Mouse (Mus musculus): ENCODE measurements around the gene Gal3st4. TPM values are rescaled to one million over a fixed set of nuclear protein-coding genes. Genes with fewer than 3 reads are reported as not detected.

Gal3st4 gene
- polyA plus RNA-seq, 1 experiment, result 0.06 TPM

- DNase-seq (ENCODE audit: low read depth in 1 of 2, low spot score in 2 of 2), result no peak
- H3K27me3 ChIP-seq (ENCODE audit: control insufficient read depth, insufficient read depth, low read length), result peaks cover 1% of the 10 kb centered on the region; the same call in 1 of the 2 replicates
These were observed 1.5 kb upstream of the Gal3st4 start for GRCm38 (mm10) chr5:138274186-138274585.

GRCm38 (mm10) chr5:138271232-138271631 lies 1.4 kb downstream of the Gal3st4 start:
- no peak overlapping the region for H3K4me3 ChIP-seq (ENCODE audit: extremely low read depth, insufficient read depth, insufficient read length)
- no peak overlapping the region for H3K27ac ChIP-seq (ENCODE audit: insufficient read depth, low read length)
- TF ChIP-seq CTCF (IDR thresholded peaks at IDR 0.05; ENCODE audit: extremely low read depth, insufficient read depth, insufficient read length, insufficient replicate concordance) (no peak), POLR2A (IDR thresholded peaks at IDR 0.05; ENCODE audit: low read depth, low read length) (no peak)
- peaks cover under 1% of the 10 kb centered on the region; the same call in 1 of the 2 replicates for H3K36me3 ChIP-seq (ENCODE audit: control insufficient read depth, insufficient read depth, low read length)
- H3K27me3 ChIP-seq (ENCODE audit: control insufficient read depth, insufficient read depth, low read length), result peaks cover 1% of the 10 kb centered on the region; the same call in 1 of the 2 replicates
- no peaks in the 10 kb centered on the region for H3K4me1 ChIP-seq (ENCODE audit: control insufficient read depth, insufficient read depth, insufficient read length)
- WGBS, result 64% methylated on average over 3 of the region's 3 CpGs
- DNase-seq (ENCODE audit: low read depth in 1 of 2, low spot score in 2 of 2), result no peak

More at GRCm38 (mm10) chr5:138274186-138274585, 1.5 kb upstream of the Gal3st4 start:
- no peaks in the 10 kb centered on the region for H3K36me3 ChIP-seq (ENCODE audit: control insufficient read depth, insufficient read depth, low read length)
- H3K27ac ChIP-seq (ENCODE audit: insufficient read depth, low read length), result no peak overlapping the region
- no peaks in the 10 kb centered on the region for H3K4me1 ChIP-seq (ENCODE audit: control insufficient read depth, insufficient read depth, insufficient read length)
- WGBS, result 81% methylated on average over 8 of the region's 8 CpGs
- no peak for TF ChIP-seq CTCF (IDR thresholded peaks at IDR 0.05; ENCODE audit: extremely low read depth, insufficient read depth, insufficient read length, insufficient replicate concordance)
- TF ChIP-seq POLR2A (IDR thresholded peaks at IDR 0.05; ENCODE audit: low read depth, low read length), result no peak
- H3K4me3 ChIP-seq (ENCODE audit: extremely low read depth, insufficient read depth, insufficient read length), result no peak overlapping the region

- Histone ChIP-seq H3K27ac (ENCODE audit: insufficient read depth, low read length) (no peak overlapping the region), H3K36me3 (ENCODE audit: control insufficient read depth, insufficient read depth, low read length) (peaks cover 1% of the 10 kb centered on the region; the same call in 1 of the 2 replicates), H3K4me3 (ENCODE audit: extremely low read depth, insufficient read depth, insufficient read length) (no peak overlapping the region), H3K4me1 (ENCODE audit: control insufficient read depth, insufficient read depth, insufficient read length) (peaks cover 5% of the 10 kb centered on the region; the same call in 1 of the 2 replicates), H3K27me3 (ENCODE audit: control insufficient read depth, insufficient read depth, low read length) (peaks cover 1% of the 10 kb centered on the region; the same call in 1 of the 2 replicates)
- whole genome bisulfite sequencing, result 87% methylated on average over 4 of the region's 4 CpGs
- DNase-seq (ENCODE audit: low read depth in 1 of 2, low spot score in 2 of 2), result no peak
- TF ChIP-seq CTCF (IDR thresholded peaks at IDR 0.05; ENCODE audit: extremely low read depth, insufficient read depth, insufficient read length, insufficient replicate concordance) (no peak), POLR2A (IDR thresholded peaks at IDR 0.05; ENCODE audit: low read depth, low read length) (no peak)
These were observed 3.7 kb downstream of the Gal3st4 start for GRCm38 (mm10) chr5:138268980-138269379.

GRCm38 (mm10) chr5:138267114-138267513 lies 5.5 kb downstream of the Gal3st4 start:
- Histone ChIP-seq H3K27me3 (ENCODE audit: control insufficient read depth, insufficient read depth, low read length) (0 out of 2 replicates have a peak, but pooled peaks cover 1% of the 10 kb centered on the region), H3K27ac (ENCODE audit: insufficient read depth, low read length) (no peak overlapping the region), H3K4me3 (ENCODE audit: extremely low read depth, insufficient read depth, insufficient read length) (no peak overlapping the region), H3K4me1 (ENCODE audit: control insufficient read depth, insufficient read depth, insufficient read length) (peaks cover 16% of the 10 kb centered on the region; the same call in 1 of the 2 replicates), H3K36me3 (ENCODE audit: control insufficient read depth, insufficient read depth, low read length) (peaks cover 1% of the 10 kb centered on the region; the same call in 1 of the 2 replicates)
- TF ChIP-seq CTCF (IDR thresholded peaks at IDR 0.05; ENCODE audit: extremely low read depth, insufficient read depth, insufficient read length, insufficient replicate concordance), result no peak
- WGBS, result 94% methylated on average over 3 of the region's 3 CpGs
- DNase-seq (ENCODE audit: low read depth in 1 of 2, low spot score in 2 of 2), result no peak

- Histone ChIP-seq H3K4me3 (ENCODE audit: extremely low read depth, insufficient read depth, insufficient read length) (no peak overlapping the region), H3K4me1 (ENCODE audit: control insufficient read depth, insufficient read depth, insufficient read length) (peaks cover 17% of the 10 kb centered on the region; the same call in 1 of the 2 replicates), H3K27ac (ENCODE audit: insufficient read depth, low read length) (no peak overlapping the region), H3K36me3 (ENCODE audit: control insufficient read depth, insufficient read depth, low read length) (peaks cover 8% of the 10 kb centered on the region), H3K27me3 (ENCODE audit: control insufficient read depth, insufficient read depth, low read length) (no peaks in the 10 kb centered on the region)
- 95% methylated on average over 4 of the region's 4 CpGs for WGBS
- no peak for DNase-seq (ENCODE audit: low read depth in 1 of 2, low spot score in 2 of 2)
- TF ChIP-seq CTCF (IDR thresholded peaks at IDR 0.05; ENCODE audit: extremely low read depth, insufficient read depth, insufficient read length, insufficient replicate concordance), result no peak
- no peak for TF ChIP-seq POLR2A (IDR thresholded peaks at IDR 0.05; ENCODE audit: low read depth, low read length)
These were observed 6.9 kb downstream of the Gal3st4 start for GRCm38 (mm10) chr5:138265712-138266111.

GRCm38 (mm10) chr5:138264207-138264578 lies 8.4 kb downstream of the Gal3st4 start:
- TF ChIP-seq POLR2A (IDR thresholded peaks at IDR 0.05; ENCODE audit: low read depth, low read length) (no peak), CTCF (IDR thresholded peaks at IDR 0.05; ENCODE audit: extremely low read depth, insufficient read depth, insufficient read length, insufficient replicate concordance) (no peak)
- Histone ChIP-seq H3K4me1 (ENCODE audit: control insufficient read depth, insufficient read depth, insufficient read length) (peaks cover 17% of the 10 kb centered on the region; the same call in 1 of the 2 replicates), H3K4me3 (ENCODE audit: extremely low read depth, insufficient read depth, insufficient read length) (peak overlapping the region; percentile 88), H3K36me3 (ENCODE audit: control insufficient read depth, insufficient read depth, low read length) (peaks cover 21% of the 10 kb centered on the region), H3K27me3 (ENCODE audit: control insufficient read depth, insufficient read depth, low read length) (no peaks in the 10 kb centered on the region), H3K27ac (ENCODE audit: insufficient read depth, low read length) (peak overlapping the region; percentile 27; the same call in 1 of the 2 replicates)
- WGBS, result 5% methylated on average over 6 of the region's 6 CpGs
- no peak for DNase-seq (ENCODE audit: low read depth in 1 of 2, low spot score in 2 of 2)
